ENCODE assay signal across 18 mouse cellular contexts in genomic region chr16:19153046-19153445, GRCm38 (mm10).
"Had no signal": no experiment of that assay in that cellular context is flagged by ENCODE, and none has a peak within 500 bp of the region (broad histone marks: within the 10 kb centered on the region; RNA-seq: fewer than 3 reads in every experiment).

No protein-coding gene starts in this region.

- H3K36me3 ChIP-seq: liver, embryonic 13.5 days; liver, embryonic 15.5 days; lung, embryonic 15.5 days; midbrain, embryonic 13.5 days; midbrain, embryonic 15.5 days; neural tube, embryonic 12.5 days; stomach, embryonic 15.5 days had no signal

- H3K9me3 ChIP-seq: liver, embryonic 13.5 days; liver, embryonic 15.5 days; lung, embryonic 15.5 days; megakaryocyte, embryonic 14.5 days; midbrain, embryonic 13.5 days; midbrain, embryonic 15.5 days; neural tube, embryonic 12.5 days; stomach, embryonic 15.5 days had no signal

- H3K27me3 ChIP-seq: liver, embryonic 13.5 days; liver, embryonic 15.5 days; lung, embryonic 15.5 days; megakaryocyte, embryonic 14.5 days; midbrain, embryonic 13.5 days; midbrain, embryonic 15.5 days; neural tube, embryonic 12.5 days; stomach, embryonic 15.5 days had no signal

- H3K4me2 ChIP-seq: liver, embryonic 13.5 days; liver, embryonic 15.5 days; lung, embryonic 15.5 days; midbrain, embryonic 11.5 days; midbrain, embryonic 13.5 days; midbrain, embryonic 15.5 days; neural tube, embryonic 12.5 days; stomach, embryonic 15.5 days had no signal

- H3K4me3 ChIP-seq: liver, embryonic 13.5 days; liver, embryonic 15.5 days; lung, embryonic 15.5 days; megakaryocyte, embryonic 14.5 days; midbrain, embryonic 13.5 days; midbrain, embryonic 15.5 days; neural tube, embryonic 12.5 days; stomach, embryonic 15.5 days had no signal

- H3K9ac ChIP-seq: liver, embryonic 13.5 days; liver, embryonic 15.5 days; liver, postnatal 0 days; lung, embryonic 15.5 days; midbrain, embryonic 13.5 days; midbrain, embryonic 15.5 days; neural tube, embryonic 12.5 days; stomach, embryonic 15.5 days had no signal

- DNase-seq: liver, embryonic 13.5 days; liver, postnatal 0 days; lung, adult 2 months; lung, postnatal 10 days; right cerebral cortex, postnatal 14 days; thymus, adult 2 months; thymus, postnatal 25 days; thymus, postnatal 4 days had no signal

- ATAC-seq: midbrain, embryonic 13.5 days; midbrain, embryonic 15.5 days had no signal

- H3K27ac ChIP-seq: liver, embryonic 13.5 days; liver, embryonic 15.5 days; lung, embryonic 15.5 days; macrophage; midbrain, embryonic 13.5 days; midbrain, embryonic 15.5 days; neural tube, embryonic 12.5 days; stomach, embryonic 15.5 days; stomach, postnatal 0 days had no signal

- H3K4me1 ChIP-seq: liver, embryonic 13.5 days; liver, embryonic 15.5 days; lung, embryonic 15.5 days; megakaryocyte, embryonic 14.5 days; midbrain, embryonic 13.5 days; midbrain, embryonic 15.5 days; neural tube, embryonic 12.5 days; stomach, embryonic 15.5 days had no signal
